ENCODE assay signal across 9 mouse cellular contexts in genomic region chr7:127918203-127918602, GRCm38 (mm10). TPM values are rescaled to one million over a fixed set of nuclear protein-coding genes. Genes with fewer than 3 reads are reported as not detected.
DNase-seq lines count a peak whose midpoint lies in the region; ATAC-seq and TF ChIP-seq lines count a peak whose summit lies in the region.
"Had no signal": no experiment of that assay in that cellular context is flagged by ENCODE, and none has a peak within 500 bp of the region (broad histone marks: within the 10 kb centered on the region; RNA-seq: fewer than 3 reads in every experiment).

No protein-coding gene starts in this region.

- H3K27me3 ChIP-seq in thymus, adult 2 months (ENCODE audit: control insufficient read depth, insufficient read depth, low read length), result no peaks in the 10 kb centered on the region
- no peaks in the 10 kb centered on the region for H3K27me3 ChIP-seq in embryonic facial prominence, embryonic 11.5 days (ENCODE audit: control insufficient read depth, insufficient read depth, low read length)
- H3K27me3 ChIP-seq in midbrain, postnatal 0 days (ENCODE audit: insufficient read depth, low read length), result no peaks in the 10 kb centered on the region

- no peaks in the 10 kb centered on the region for H3K9me3 ChIP-seq in embryonic facial prominence, embryonic 11.5 days (replicated peaks; ENCODE audit: control insufficient read depth, low read length)
- H3K9me3 ChIP-seq in midbrain, postnatal 0 days (ENCODE audit: low read length), result no peaks in the 10 kb centered on the region

- DNase-seq in gastrocnemius, adult 2 months, result no peak
- DNase-seq in gastrocnemius, adult 18-20 months (ENCODE audit: low spot score), result no peak
- peak; percentile 75 for DNase-seq in thymus, adult 2 months
- no peak for DNase-seq in thymus, adult 18-20 months
- peak; percentile 52 for DNase-seq in embryonic facial prominence, embryonic 11.5 days (ENCODE audit: low spot score)
- no peak for DNase-seq in midbrain, postnatal 0 days (ENCODE audit: low spot score)
- DNase-seq in yolk sac, embryonic 10.5 days (ENCODE audit: low spot score), result no peak
- DNase-seq in layer of hippocampus, adult 18-20 months (ENCODE audit: low spot score in 2 of 2), result no peak

- peaks cover 12% of the 10 kb centered on the region for H3K36me3 ChIP-seq in thymus, adult 2 months (ENCODE audit: control insufficient read depth, insufficient read depth, low read length)
- peaks cover 4% of the 10 kb centered on the region for H3K36me3 ChIP-seq in embryonic facial prominence, embryonic 11.5 days (replicated peaks; ENCODE audit: control insufficient read depth, insufficient read depth, low read depth, low read length)
- peaks cover 30% of the 10 kb centered on the region for H3K36me3 ChIP-seq in midbrain, postnatal 0 days (ENCODE audit: insufficient read depth, low read length)

- 52% methylated on average over 3 of the region's 3 CpGs for WGBS in thymus, adult 2 months
- WGBS in embryonic facial prominence, embryonic 11.5 days, result 46% methylated on average over 3 of the region's 3 CpGs
- 52% methylated on average over 3 of the region's 3 CpGs for WGBS in midbrain, postnatal 0 days

- ATAC-seq in embryonic facial prominence, embryonic 11.5 days (replicated peaks; ENCODE audit: insufficient number of reproducible peaks, low FRiP score, low TSS enrichment, low read depth), result no peak
- no peak for ATAC-seq in midbrain, postnatal 0 days (ENCODE audit: low FRiP score)

- TF ChIP-seq POLR2A in thymus, adult 2 months (IDR thresholded peaks at IDR 0.05; ENCODE audit: control insufficient read depth, extremely low read depth, insufficient read depth, low read length, poor library complexity), result no peak

- no peak overlapping the region for H3K27ac ChIP-seq in gastrocnemius, adult 2 months
- no peak overlapping the region for H3K27ac ChIP-seq in thymus, adult 2 months (ENCODE audit: control insufficient read depth, insufficient read depth, low read length)
- H3K27ac ChIP-seq in embryonic facial prominence, embryonic 11.5 days (replicated peaks; ENCODE audit: low read depth, low read length), result no peak overlapping the region
- H3K27ac ChIP-seq in midbrain, postnatal 0 days (ENCODE audit: low read depth, low read length), result no peak overlapping the region

- H3K9ac ChIP-seq in embryonic facial prominence, embryonic 11.5 days (replicated peaks; ENCODE audit: low read length), result no peak overlapping the region
- no peak overlapping the region for H3K9ac ChIP-seq in midbrain, postnatal 0 days (replicated peaks; ENCODE audit: low read length, poor library complexity, severe bottlenecking)

- no peak overlapping the region for H3K4me3 ChIP-seq in gastrocnemius, adult 2 months
- no peak overlapping the region for H3K4me3 ChIP-seq in thymus, adult 2 months (ENCODE audit: control insufficient read depth, insufficient read depth, low read length)
- no peak overlapping the region for H3K4me3 ChIP-seq in embryonic facial prominence, embryonic 11.5 days (ENCODE audit: low read depth, low read length)
- no peak overlapping the region for H3K4me3 ChIP-seq in midbrain, postnatal 0 days (ENCODE audit: low read depth, low read length)

- intact Hi-C loops in gastrocnemius, adult 2 months (cut with DNase I), result no loop called here

- H3K4me2 ChIP-seq in embryonic facial prominence, embryonic 11.5 days (ENCODE audit: low read depth, low read length), result no peak overlapping the region
- no peak overlapping the region for H3K4me2 ChIP-seq in midbrain, postnatal 0 days (ENCODE audit: low read depth, low read length, poor library complexity, severe bottlenecking)

- 0 out of 2 replicates have a peak, but pooled peaks cover 3% of the 10 kb centered on the region for H3K4me1 ChIP-seq in thymus, adult 2 months (replicated peaks; ENCODE audit: control insufficient read depth, insufficient read depth, low read length)
- H3K4me1 ChIP-seq in embryonic facial prominence, embryonic 11.5 days (ENCODE audit: control insufficient read depth, insufficient read depth, low read length), result no peaks in the 10 kb centered on the region
- H3K4me1 ChIP-seq in midbrain, postnatal 0 days (ENCODE audit: insufficient read depth, low read length), result no peaks in the 10 kb centered on the region

- peak; percentile 55 for TF ChIP-seq CTCF in gastrocnemius, adult 2 months (IDR thresholded peaks at IDR 0.05)
- TF ChIP-seq CTCF in thymus, adult 2 months (IDR thresholded peaks at IDR 0.05; ENCODE audit: borderline replicate concordance, control insufficient read depth, extremely low read depth, insufficient read depth, low read length, poor library complexity), result no peak
- TF ChIP-seq CTCF in midbrain, postnatal 0 days (IDR thresholded peaks at IDR 0.05), result peak; percentile 58

RNA-seq across cellular contexts. Expression of gene Kat8, which starts 5.9 kb away (rescaled TPM):
- total RNA-seq in gastrocnemius, adult 2 months (2021), result 10 to 100 TPM; 24.3 to 26.6 TPM
- total RNA-seq in gastrocnemius, adult 18-20 months (2021), result 10 to 100 TPM; 23.1 to 24.7 TPM
- 25.5 and 29.4 TPM in 2 replicates for polyA plus RNA-seq in thymus, adult 2 months (2012; rRNA removed)
- polyA plus RNA-seq in embryonic facial prominence, embryonic 11.5 days (2014; fragmentation: Nextera tagmentation; extraction: Ambion mirVana), result 49.5 and 55.2 TPM in 2 replicates
- total RNA-seq in midbrain, postnatal 0 days (2014; rRNA removed), result 28.1 and 33.7 TPM in 2 replicates
- 34.8 TPM in 2 replicates for polyA plus RNA-seq in midbrain, postnatal 0 days (2015; fragmentation: Nextera tagmentation; extraction: Ambion mirVana)
- total RNA-seq in layer of hippocampus, adult 18-20 months (2021), result 10 to 100 TPM; 29.8 to 30.9 TPM

RNA-seq across cellular contexts. Expression of gene Prss8, which starts 11.7 kb away (rescaled TPM):
- not detected for total RNA-seq in gastrocnemius, adult 2 months (2021)
- total RNA-seq in gastrocnemius, adult 18-20 months (2021), result not detected
- 5.4 and 6.9 TPM in 2 replicates for polyA plus RNA-seq in thymus, adult 2 months (2012; rRNA removed)
- 8.7 and 9.0 TPM in 2 replicates for polyA plus RNA-seq in embryonic facial prominence, embryonic 11.5 days (2014; fragmentation: Nextera tagmentation; extraction: Ambion mirVana)
- total RNA-seq in midbrain, postnatal 0 days (2014; rRNA removed), result 0.90 and 2.7 TPM in 2 replicates
- 0.37 and 0.69 TPM in 2 replicates for polyA plus RNA-seq in midbrain, postnatal 0 days (2015; fragmentation: Nextera tagmentation; extraction: Ambion mirVana)
- under 1 TPM; 0.25 to 0.46 TPM for total RNA-seq in layer of hippocampus, adult 18-20 months (2021)

RNA-seq across cellular contexts. Expression of gene Bckdk, which starts 14.3 kb away (rescaled TPM):
- total RNA-seq in gastrocnemius, adult 2 months (2021), result 100 to 1,000 TPM; 169 to 177 TPM
- total RNA-seq in gastrocnemius, adult 18-20 months (2021), result 100 to 1,000 TPM; 169 to 173 TPM
- 94.9 and 103 TPM in 2 replicates for polyA plus RNA-seq in thymus, adult 2 months (2012; rRNA removed)
- polyA plus RNA-seq in embryonic facial prominence, embryonic 11.5 days (2014; fragmentation: Nextera tagmentation; extraction: Ambion mirVana), result 99.1 and 116 TPM in 2 replicates
- 47.8 and 77.7 TPM in 2 replicates for total RNA-seq in midbrain, postnatal 0 days (2014; rRNA removed)
- polyA plus RNA-seq in midbrain, postnatal 0 days (2015; fragmentation: Nextera tagmentation; extraction: Ambion mirVana), result 52.7 and 63.7 TPM in 2 replicates
- 10 to 100 TPM; 41.4 to 42.4 TPM for total RNA-seq in layer of hippocampus, adult 18-20 months (2021)

RNA-seq across cellular contexts. Expression of gene Vkorc1, which starts 22.8 kb away (rescaled TPM):
- 10 to 100 TPM in 1 of 2 experiments, 1 to 10 TPM in 1; 9.2 to 12.6 TPM for total RNA-seq in gastrocnemius, adult 2 months (2021)
- 1 to 10 TPM; 7.5 to 9.9 TPM for total RNA-seq in gastrocnemius, adult 18-20 months (2021)
- 56.9 and 75.1 TPM in 2 replicates for polyA plus RNA-seq in thymus, adult 2 months (2012; rRNA removed)
- polyA plus RNA-seq in embryonic facial prominence, embryonic 11.5 days (2014; fragmentation: Nextera tagmentation; extraction: Ambion mirVana), result 64.5 and 67.4 TPM in 2 replicates
- total RNA-seq in midbrain, postnatal 0 days (2014; rRNA removed), result 22.7 and 30.3 TPM in 2 replicates
- 61.2 and 62.8 TPM in 2 replicates for polyA plus RNA-seq in midbrain, postnatal 0 days (2015; fragmentation: Nextera tagmentation; extraction: Ambion mirVana)
- total RNA-seq in layer of hippocampus, adult 18-20 months (2021), result 10 to 100 TPM; 22.9 to 30.8 TPM

RNA-seq across cellular contexts. Expression of gene Gm21974, which starts 22.9 kb away (rescaled TPM):
- total RNA-seq in gastrocnemius, adult 2 months (2021), result not detected
- not detected for total RNA-seq in gastrocnemius, adult 18-20 months (2021)
- not detected in 2 replicates for polyA plus RNA-seq in thymus, adult 2 months (2012; rRNA removed)
- polyA plus RNA-seq in embryonic facial prominence, embryonic 11.5 days (2014; fragmentation: Nextera tagmentation; extraction: Ambion mirVana), result not detected in 2 replicates
- 0.16 TPM in 1 of 2 replicates, not detected in the other for total RNA-seq in midbrain, postnatal 0 days (2014; rRNA removed)
- not detected in 2 replicates for polyA plus RNA-seq in midbrain, postnatal 0 days (2015; fragmentation: Nextera tagmentation; extraction: Ambion mirVana)
- not detected for total RNA-seq in layer of hippocampus, adult 18-20 months (2021)
- total RNA-seq: layer of hippocampus, postnatal 25 days had no signal

Comparison
In these comparisons a context has a peak if more than half of its experiments do, and no peak if none do; other contexts are left out.
1. DNase-seq: peak in thymus, adult 2 months (single experiment) and embryonic facial prominence, embryonic 11.5 days (single experiment); none in gastrocnemius, adult 2 months (single experiment), gastrocnemius, adult 18-20 months (single experiment), thymus, adult 18-20 months (0 of 2), midbrain, postnatal 0 days (single experiment), yolk sac, embryonic 10.5 days (single experiment) and layer of hippocampus, adult 18-20 months (0 of 2).